ENCODE assay signal across 13 mouse cellular contexts in genomic region chr3:144411051-144411542, GRCm38 (mm10).
DNase-seq lines count a peak whose midpoint lies in the region; ATAC-seq lines count a peak whose summit lies in the region.
"Had no signal": no experiment of that assay in that cellular context is flagged by ENCODE, and none has a peak within 500 bp of the region (broad histone marks: within the 10 kb centered on the region; RNA-seq: fewer than 3 reads in every experiment).

No protein-coding gene starts in this region.

- H3K36me3 ChIP-seq in lung, embryonic 16.5 days (ENCODE audit: control insufficient read depth, insufficient read depth, low read length) = no peaks in the 10 kb centered on the region
- no peaks in the 10 kb centered on the region for H3K36me3 ChIP-seq in embryonic facial prominence, embryonic 11.5 days (replicated peaks; ENCODE audit: control insufficient read depth, insufficient read depth, low read depth, low read length)
- H3K36me3 ChIP-seq in hindbrain, embryonic 14.5 days (replicated peaks; ENCODE audit: control insufficient read depth, insufficient read depth) = no peaks in the 10 kb centered on the region
- H3K36me3 ChIP-seq: liver, embryonic 12.5 days had no signal

- peaks cover 11% of the 10 kb centered on the region; the same call in 1 of the 2 replicates for H3K4me1 ChIP-seq in lung, embryonic 16.5 days (replicated peaks; ENCODE audit: control insufficient read depth, insufficient read depth, low read length)
- peaks cover 4% of the 10 kb centered on the region for H3K4me1 ChIP-seq in embryonic facial prominence, embryonic 11.5 days (ENCODE audit: control insufficient read depth, insufficient read depth, low read length)
- peaks cover 16% of the 10 kb centered on the region for H3K4me1 ChIP-seq in hindbrain, embryonic 14.5 days (replicated peaks; ENCODE audit: control insufficient read depth, insufficient read depth, low read length)

- H3K9ac ChIP-seq in lung, embryonic 16.5 days (ENCODE audit: low read length) = no peak overlapping the region
- H3K9ac ChIP-seq in embryonic facial prominence, embryonic 11.5 days (replicated peaks; ENCODE audit: low read length) = no peak overlapping the region
- H3K9ac ChIP-seq in hindbrain, embryonic 14.5 days = no peak overlapping the region
- H3K9ac ChIP-seq: liver, embryonic 12.5 days had no signal

- no peaks in the 10 kb centered on the region for H3K27me3 ChIP-seq in lung, embryonic 16.5 days (ENCODE audit: control insufficient read depth, insufficient read depth, low read depth, low read length)
- H3K27me3 ChIP-seq in embryonic facial prominence, embryonic 11.5 days (ENCODE audit: control insufficient read depth, insufficient read depth, low read length) = no peaks in the 10 kb centered on the region
- no peaks in the 10 kb centered on the region for H3K27me3 ChIP-seq in hindbrain, embryonic 14.5 days (ENCODE audit: control insufficient read depth, insufficient read depth, low read length)

- ATAC-seq in lung, embryonic 16.5 days (ENCODE audit: low read depth) = 0 out of 2 replicates have a peak, but pooled peaks have one; percentile 9
- peak; percentile 37 for ATAC-seq in embryonic facial prominence, embryonic 11.5 days (replicated peaks; ENCODE audit: insufficient number of reproducible peaks, low FRiP score, low TSS enrichment, low read depth)
- peak; percentile 40; the same call in 1 of the 2 replicates for ATAC-seq in hindbrain, embryonic 14.5 days (ENCODE audit: low FRiP score)
- ATAC-seq: liver, embryonic 12.5 days had no signal

- no peak overlapping the region for H3K4me3 ChIP-seq in lung, embryonic 16.5 days (ENCODE audit: low read length)
- no peak overlapping the region for H3K4me3 ChIP-seq in embryonic facial prominence, embryonic 11.5 days (ENCODE audit: low read depth, low read length)
- H3K4me3 ChIP-seq in hindbrain, embryonic 14.5 days (replicated peaks; ENCODE audit: low read length) = no peak overlapping the region
- H3K4me3 ChIP-seq: liver, embryonic 12.5 days had no signal

- H3K4me2 ChIP-seq in lung, embryonic 16.5 days (ENCODE audit: low read depth, low read length) = no peak overlapping the region
- no peak overlapping the region for H3K4me2 ChIP-seq in embryonic facial prominence, embryonic 11.5 days (ENCODE audit: low read depth, low read length)
- no peak overlapping the region for H3K4me2 ChIP-seq in hindbrain, embryonic 14.5 days (replicated peaks)
- H3K4me2 ChIP-seq: liver, embryonic 12.5 days had no signal

- 24% methylated on average over 5 of the region's 5 CpGs for WGBS in lung, embryonic 16.5 days
- 2% methylated on average over 5 of the region's 5 CpGs for WGBS in embryonic facial prominence, embryonic 11.5 days
- WGBS in hindbrain, embryonic 14.5 days = 5% methylated on average over 5 of the region's 5 CpGs

- no peak overlapping the region for H3K27ac ChIP-seq in lung, embryonic 16.5 days (ENCODE audit: low read length)
- H3K27ac ChIP-seq in embryonic facial prominence, embryonic 11.5 days (replicated peaks; ENCODE audit: low read depth, low read length) = peak overlapping the region; percentile 41; the same call in 1 of the 2 replicates
- no peak overlapping the region for H3K27ac ChIP-seq in hindbrain, embryonic 14.5 days
- H3K27ac ChIP-seq: liver, embryonic 12.5 days had no signal

- no peak for DNase-seq in lung, postnatal 14 days
- peak; percentile 27 for DNase-seq in embryonic facial prominence, embryonic 11.5 days (ENCODE audit: low spot score)
- DNase-seq in hindbrain, embryonic 14.5 days (ENCODE audit: low spot score) = no peak
- DNase-seq in naive thymus-derived CD4-positive, alpha-beta T cell, adult 2 months (ENCODE audit: low read depth) = peak; percentile 35
- DNase-seq in thymus, postnatal 36 days = no peak
- DNase-seq in testis, postnatal 10 days (ENCODE audit: low spot score) = no peak
- DNase-seq in urinary bladder, postnatal 10 days (ENCODE audit: low spot score) = no peak
- DNase-seq: adrenal gland, postnatal 36 days; cerebellum, postnatal 36 days; gastrocnemius, postnatal 14 days; right cerebral cortex, postnatal 14 days had no signal

- peaks cover 3% of the 10 kb centered on the region; the same call in 1 of the 2 replicates for H3K9me3 ChIP-seq in lung, embryonic 16.5 days (ENCODE audit: control insufficient read depth, low read length)
- H3K9me3 ChIP-seq in embryonic facial prominence, embryonic 11.5 days (replicated peaks; ENCODE audit: control insufficient read depth, low read length) = peaks cover 4% of the 10 kb centered on the region; the same call in 1 of the 2 replicates
- H3K9me3 ChIP-seq in hindbrain, embryonic 14.5 days (ENCODE audit: control insufficient read depth, low read length) = no peaks in the 10 kb centered on the region
- H3K9me3 ChIP-seq: liver, embryonic 12.5 days had no signal

Comparison
In these comparisons a context has a peak if more than half of its experiments do, and no peak if none do; other contexts are left out.
1. DNase-seq: peak in embryonic facial prominence, embryonic 11.5 days (single experiment) and naive thymus-derived CD4-positive, alpha-beta T cell, adult 2 months (single experiment); none in lung, postnatal 14 days (single experiment), hindbrain, embryonic 14.5 days (single experiment), thymus, postnatal 36 days (0 of 2), testis, postnatal 10 days (single experiment) and urinary bladder, postnatal 10 days (single experiment).
2. Peak in every context shown above with its lines, with median percentiles within 50 percentile points of each other: ATAC-seq.